Mouse (Mus musculus) thymus, adult 2 months (tissue): ENCODE measurements around the gene Spint5. TPM values are rescaled to one million over a fixed set of nuclear protein-coding genes. Genes with fewer than 3 reads are reported as not detected.

Experiments
- DNase-seq: peaks from one replicate; pipeline ENCODE4 v3.0.0; 2021
- H3K27ac ChIP-seq: fragments of 200-500 bp; 2 replicates; pipeline ENCODE4 v1.5.1; 2012; ENCODE audit warnings: low read length, control low read depth; ENCODE audit not compliant: control insufficient read depth, insufficient read depth
- H3K27me3 ChIP-seq: fragments of 200-500 bp; 2 replicates; pipeline ENCODE4 v1.6.1; 2012; ENCODE audit warnings: mild to moderate bottlenecking, low read length, moderate library complexity, mixed read lengths; ENCODE audit not compliant: control insufficient read depth, insufficient read depth
- H3K36me3 ChIP-seq: fragments of 200-500 bp; 2 replicates; pipeline ENCODE4 v1.6.1; 2012; ENCODE audit warnings: mild to moderate bottlenecking, low read length, moderate library complexity; ENCODE audit not compliant: control insufficient read depth, insufficient read depth
- H3K4me1 ChIP-seq: fragments of 200-500 bp; replicated peaks from 2 replicates; pipeline ENCODE4 v1.6.1; 2012; ENCODE audit warnings: low read length; ENCODE audit not compliant: control insufficient read depth, insufficient read depth
- H3K4me3 ChIP-seq: fragments of 200-500 bp; 2 replicates; pipeline ENCODE4 v1.5.1; 2012; ENCODE audit warnings: mild to moderate bottlenecking, low read length, control low read depth, moderate library complexity; ENCODE audit not compliant: control insufficient read depth, insufficient read depth
- CTCF ChIP-seq: fragments of 200-500 bp; IDR thresholded peaks from 2 replicates; pipeline ENCODE4 v1.5.1; 2012; ENCODE audit warnings: mild to moderate bottlenecking, control low read depth, low read length, moderate library complexity, borderline replicate concordance; ENCODE audit not compliant: control insufficient read depth, poor library complexity, insufficient read depth; ENCODE audit errors: extremely low read depth
- POLR2A ChIP-seq: fragments of 200-500 bp; IDR thresholded peaks from 2 replicates; pipeline ENCODE4 v1.6.1; 2012; ENCODE audit warnings: mild to moderate bottlenecking, low read length, control low read depth, moderate library complexity; ENCODE audit not compliant: control insufficient read depth, poor library complexity, insufficient read depth; ENCODE audit errors: extremely low read depth
- WGBS: fragments of 180-500 bp; shearing (Covaris S2); methylation state at CpG from one replicate; pipeline ENCODE4 v1.1.7; 2018; 5-methylcytosine and 5-hydroxymethylcytosine counted together
- polyA plus RNA-seq: library from polyadenylated mRNA; depleted of rRNA; stranded (reverse); fragments of >200 nt; gene quantifications from 2 replicates; pipeline ENCODE4 v1.2.3, GENCODE M21; 2012

Spint5 gene
- polyA plus RNA-seq, 1 experiment: not detected

DNA sequence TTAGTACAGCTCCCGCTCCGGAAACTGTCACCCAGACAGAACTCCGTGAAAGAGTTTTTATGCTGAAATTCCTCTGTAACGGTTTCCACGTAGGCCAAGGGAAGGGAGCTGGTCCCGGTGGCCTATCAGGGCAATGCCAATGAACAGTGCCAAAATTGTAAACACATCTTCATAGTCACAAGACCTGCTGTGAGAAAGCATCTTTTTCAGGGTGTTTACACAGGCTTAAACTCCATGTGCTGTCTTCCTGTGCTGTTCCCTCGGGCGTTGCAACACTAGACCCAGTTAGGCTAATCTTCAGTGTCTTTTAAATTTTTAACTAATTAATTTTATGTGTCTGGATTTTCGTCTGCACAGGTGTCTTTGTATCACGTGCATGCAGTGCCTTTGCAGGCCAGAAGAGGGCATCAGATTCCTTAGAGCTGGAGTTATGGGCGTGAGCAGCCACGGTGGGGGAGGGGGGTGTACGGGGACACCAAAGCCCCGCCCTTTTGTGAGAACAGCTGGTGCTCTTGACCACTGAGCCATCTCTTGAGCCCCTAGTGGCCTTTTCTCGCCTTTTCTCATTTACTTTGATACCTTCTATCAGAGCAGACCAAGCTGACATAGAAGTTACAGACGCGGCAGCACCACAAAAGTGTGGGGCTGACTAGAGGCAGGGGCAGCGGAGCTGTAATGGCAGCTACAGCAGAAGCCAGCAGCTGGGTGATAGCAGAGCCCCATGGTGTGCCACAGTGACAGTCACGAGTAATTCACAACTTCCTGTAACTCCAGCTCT lies 36.1 kb upstream of the Spint5 start:
- no peaks in the 10 kb centered on the region for H3K27me3 ChIP-seq
- H3K4me3 ChIP-seq: peak overlapping the region; percentile 26
- H3K27ac ChIP-seq: peak overlapping the region; percentile 67; the same call in 1 of the 2 replicates
- 39% methylated on average over 19 of the region's 19 CpGs for WGBS
- peak; percentile 81 for DNase-seq
- no peak for TF ChIP-seq POLR2A
- TF ChIP-seq CTCF: peak; percentile 71; the same call in 1 of the 2 replicates
- H3K36me3 ChIP-seq: no peaks in the 10 kb centered on the region
- peaks cover 9% of the 10 kb centered on the region for H3K4me1 ChIP-seq

- Histone ChIP-seq H3K27me3 (no peaks in the 10 kb centered on the region), H3K4me3 (no peak overlapping the region), H3K27ac (peak overlapping the region; percentile 39), H3K36me3 (no peaks in the 10 kb centered on the region), H3K4me1 (peaks cover 9% of the 10 kb centered on the region)
- TF ChIP-seq POLR2A (no peak), CTCF (no peak)
- DNase-seq: peak; percentile 41
- WGBS: 7% methylated on average over 3 of the region's 3 CpGs
Observed at GRCm38 (mm10) chr2:164679906-164680305, 35.2 kb upstream of the Spint5 start.

GRCm38 (mm10) chr2:164684807-164685206 lies 30.3 kb upstream of the Spint5 start, which contains the start of gene Wfdc13:
Wfdc13 (plus strand) TSS chr2:164685107.
- WGBS: 68% methylated on average over 3 of the region's 3 CpGs
- Histone ChIP-seq H3K4me1 (peaks cover 8% of the 10 kb centered on the region), H3K4me3 (no peak within 1 kb of the TSS), H3K36me3 (no peaks in the 10 kb centered on the region), H3K27ac (no peak within 1 kb of the TSS), H3K27me3 (no peaks in the 10 kb centered on the region)
- no peak for TF ChIP-seq POLR2A
- TF ChIP-seq CTCF: no peak
- DNase-seq: no peak

GRCm38 (mm10) chr2:164698201-164698600 lies 16.9 kb upstream of the Spint5 start, which contains the start of gene Spint4:
Spint4 (plus strand) TSS chr2:164698501.
- peaks cover 5% of the 10 kb centered on the region; the same call in 1 of the 2 replicates for H3K4me1 ChIP-seq
- no peak for DNase-seq
- H3K27me3 ChIP-seq: no peaks in the 10 kb centered on the region
- TF ChIP-seq CTCF (no peak), POLR2A (no peak)
- WGBS: 88% methylated on average over 4 of the region's 4 CpGs
- no peaks in the 10 kb centered on the region for H3K36me3 ChIP-seq
- no peak within 1 kb of the TSS for H3K27ac ChIP-seq
- no peak within 1 kb of the TSS for H3K4me3 ChIP-seq

GRCm38 (mm10) chr2:164700959-164701358 lies 14.1 kb upstream of the Spint5 start:
- no peaks in the 10 kb centered on the region for H3K4me1 ChIP-seq
- no peak for TF ChIP-seq POLR2A
- TF ChIP-seq CTCF: no peak
- no peak overlapping the region for H3K4me3 ChIP-seq
- no peak for DNase-seq
- H3K27me3 ChIP-seq: no peaks in the 10 kb centered on the region
- H3K27ac ChIP-seq: no peak overlapping the region
- no peaks in the 10 kb centered on the region for H3K36me3 ChIP-seq
- WGBS: 84% methylated on average over 5 of the region's 5 CpGs

GRCm38 (mm10) chr2:164701761-164702160 lies 13.3 kb upstream of the Spint5 start:
- WGBS: 84% methylated on average over 5 of the region's 5 CpGs
- Histone ChIP-seq H3K27ac (no peak overlapping the region), H3K36me3 (no peaks in the 10 kb centered on the region), H3K27me3 (no peaks in the 10 kb centered on the region), H3K4me3 (no peak overlapping the region), H3K4me1 (no peaks in the 10 kb centered on the region)
- no peak for DNase-seq
- TF ChIP-seq CTCF (no peak), POLR2A (no peak)
